Mouse (Mus musculus) small intestine, adult 2 months (tissue): ENCODE data around the gene Mcemp1.

ENCODE experiments used
- CTCF ChIP-seq: fragments of 200-500 bp; IDR thresholded peaks from 2 replicates; pipeline ENCODE4 v1.5.1; 2012; ENCODE audit warnings: low read depth, mild to moderate bottlenecking, control low read depth, inconsistent platforms, low read length, moderate library complexity, mixed read lengths; ENCODE audit not compliant: insufficient replicate concordance, insufficient read length; ENCODE audit errors: extremely low read depth
- POLR2A ChIP-seq: fragments of 200-500 bp; IDR thresholded peaks from 2 replicates; pipeline ENCODE4 v1.6.1; 2012; ENCODE audit warnings: low read depth, mild to moderate bottlenecking, control low read depth, inconsistent platforms, low read length, moderate library complexity

DNA sequence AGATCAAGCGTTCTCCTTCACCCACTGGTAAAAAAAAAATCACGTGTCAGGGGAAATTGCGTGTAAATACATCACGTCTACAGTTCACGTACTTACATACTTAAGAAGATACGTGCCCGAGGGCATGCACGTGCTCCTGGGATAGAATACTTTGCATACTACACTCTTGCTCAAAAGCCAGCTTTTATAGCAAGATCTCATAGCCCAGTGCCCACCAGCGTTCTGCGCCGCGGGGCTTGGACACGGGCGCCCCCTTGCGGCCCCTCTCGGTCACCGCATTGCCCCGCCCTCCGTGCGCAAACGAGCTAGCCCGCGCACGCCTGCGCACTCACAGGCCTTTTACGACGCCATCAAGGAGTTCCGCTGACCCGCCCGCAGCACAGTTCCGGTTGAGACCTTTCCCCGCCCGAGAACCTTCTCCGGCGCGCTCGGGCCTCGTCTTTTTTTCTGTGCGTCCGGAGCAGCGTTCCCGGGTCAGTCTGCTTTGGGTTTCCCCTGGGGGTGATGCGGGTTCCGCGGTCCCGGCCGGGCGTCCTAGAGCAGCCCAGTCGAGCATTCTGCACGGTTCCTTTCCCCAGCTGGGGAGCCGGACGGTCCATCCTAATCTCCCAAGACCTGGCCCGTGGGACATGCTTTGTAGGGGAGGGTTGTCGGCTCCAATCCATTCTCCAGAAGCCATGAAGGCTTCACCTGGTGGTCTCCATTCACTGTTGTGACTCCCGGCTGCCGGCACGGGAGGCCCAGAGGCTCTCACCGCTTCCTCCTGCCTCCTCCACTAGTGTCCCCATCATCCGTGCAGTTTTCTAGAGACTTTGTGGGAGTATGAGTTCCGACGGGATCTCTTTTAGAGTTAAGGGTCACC lies 10.8 kb downstream of the Mcemp1 start, which contains the start of gene Trappc5:
- TF ChIP-seq CTCF (peak; percentile 99), POLR2A (peak; percentile 86; the same call in 1 of the 2 replicates)
